Mouse (Mus musculus) mouse embryonic stem cell (cell line): Measurements from ENCODE around the gene Gm20498.
"Not testable (repeated sequence)": the region's sequence is repeated elsewhere in the genome, so short reads cannot be mapped to it uniquely, and the experiment has no call there.

Experiments
- in situ Hi-C, 2 experiments: fragments of 300-500 bp; cut with MboI; formaldehyde crosslinking; loops; 1 replicate in 1 of 2; 3 replicates in 1 of 2; pipeline ENCODE4 v1.14.3; 2019 to 2020; ENCODE audit warnings: low sequenced_read_pairs in 2 of 2, low pct_unique_long_range_greater_than_20kb in 1 of 2, mixed read lengths in 1 of 2; ENCODE audit not compliant: unreplicated experiment in 1 of 2

Gm20498 gene

DNA sequence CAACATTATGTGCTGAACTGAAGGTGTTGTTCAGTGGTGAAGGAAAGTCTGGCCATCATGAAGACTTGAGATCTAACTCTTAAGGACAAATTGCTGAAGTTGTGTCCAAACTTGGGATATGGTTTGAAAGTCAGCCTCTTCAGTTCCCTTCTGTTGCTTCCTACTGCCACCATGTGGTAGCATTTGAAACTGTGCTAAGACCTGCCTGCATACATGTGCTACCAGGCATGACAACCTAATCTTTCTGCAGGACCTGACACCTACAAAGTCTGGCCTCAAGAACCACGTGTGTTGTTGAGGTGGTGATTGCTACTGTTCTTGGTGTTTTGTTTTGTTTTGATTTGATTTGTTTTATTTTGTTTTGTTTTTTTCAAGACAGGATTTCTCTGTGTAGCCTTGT is 130.5 kb downstream of the Gm20498 start:
- in situ Hi-C loops: loop anchor here in 1 of 2 experiments (10.0 kb wide), 1 partner anchor 417 kb away; no protein-coding TSS in a partner anchor

DNA sequence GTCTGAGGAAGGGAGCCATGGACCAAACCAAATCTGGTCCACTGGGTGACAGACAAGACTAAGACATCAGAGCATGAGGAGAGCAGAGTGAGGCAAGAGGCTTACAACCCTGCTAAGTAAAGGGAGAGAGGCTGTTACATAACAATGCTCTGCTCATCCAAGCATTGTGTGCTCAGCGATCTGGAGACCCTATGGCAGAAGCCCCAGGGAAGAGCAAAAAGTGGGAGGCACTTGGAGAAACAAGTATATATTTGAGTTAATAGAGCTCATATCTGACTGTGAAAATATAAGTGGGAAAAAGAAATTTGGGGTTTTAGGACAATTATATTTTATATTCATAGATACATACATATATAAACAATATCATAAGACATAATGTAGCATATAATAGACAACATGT is 153.3 kb downstream of the Gm20498 start, which contains the start of gene Gm4787:
Gene Gm4787, minus strand, starts transcription at position 101 of the 400 bp plus-strand sequence.
- in situ Hi-C loops: not testable (repeated sequence)

DNA sequence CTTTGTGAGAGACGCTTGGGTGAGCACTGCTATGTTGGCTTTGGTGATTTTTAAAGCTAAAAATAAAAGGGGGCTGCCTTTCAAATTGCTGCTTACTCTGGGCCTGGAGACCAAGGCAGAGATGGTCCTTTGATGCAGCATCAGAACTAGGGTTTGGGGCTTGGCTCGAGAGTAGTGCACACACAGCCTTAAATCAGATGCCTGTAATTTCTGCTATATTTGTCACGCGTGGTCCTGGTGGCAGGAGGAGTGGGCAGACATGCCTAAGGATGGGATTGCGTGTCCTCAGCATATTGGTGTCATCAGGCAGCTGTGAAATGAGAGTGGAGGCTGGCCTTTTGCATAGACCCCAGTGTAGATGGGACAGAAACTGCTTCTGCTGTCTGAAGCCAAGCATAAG is 198.9 kb downstream of the Gm20498 start:
- in situ Hi-C loops: no loop called here

DNA sequence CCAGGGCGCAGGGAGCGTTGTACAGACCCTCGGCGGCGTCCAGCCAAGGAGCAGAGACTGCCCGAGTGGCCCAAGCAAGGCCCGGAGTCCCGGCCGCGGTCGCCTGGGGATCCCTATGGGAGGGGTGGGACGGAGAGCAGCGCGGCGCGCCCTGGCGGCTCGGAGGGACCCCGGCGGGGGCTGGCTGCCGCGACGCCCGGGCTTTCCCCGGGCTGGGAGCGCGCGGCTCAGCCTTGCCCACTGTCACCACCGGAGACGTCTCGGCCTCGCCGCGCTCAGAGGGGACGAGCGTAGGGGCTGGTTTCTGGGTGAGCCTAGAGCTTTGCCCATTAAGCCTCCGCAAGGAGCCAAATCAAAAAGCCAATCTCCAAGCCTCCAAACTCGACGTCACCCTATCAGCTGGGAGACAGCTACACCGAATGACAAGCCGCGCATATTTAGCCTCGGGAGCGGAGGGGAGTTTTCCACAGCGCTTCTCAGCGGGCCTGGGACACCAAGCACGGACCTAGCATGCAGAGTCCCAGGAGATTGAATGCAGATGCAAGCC is 199.8 kb downstream of the Gm20498 start, which contains the start of gene Slc8a3:
Gene Slc8a3, minus strand, starts transcription at position 306 of the 547 bp plus-strand sequence.
- in situ Hi-C loops: no loop called here

DNA sequence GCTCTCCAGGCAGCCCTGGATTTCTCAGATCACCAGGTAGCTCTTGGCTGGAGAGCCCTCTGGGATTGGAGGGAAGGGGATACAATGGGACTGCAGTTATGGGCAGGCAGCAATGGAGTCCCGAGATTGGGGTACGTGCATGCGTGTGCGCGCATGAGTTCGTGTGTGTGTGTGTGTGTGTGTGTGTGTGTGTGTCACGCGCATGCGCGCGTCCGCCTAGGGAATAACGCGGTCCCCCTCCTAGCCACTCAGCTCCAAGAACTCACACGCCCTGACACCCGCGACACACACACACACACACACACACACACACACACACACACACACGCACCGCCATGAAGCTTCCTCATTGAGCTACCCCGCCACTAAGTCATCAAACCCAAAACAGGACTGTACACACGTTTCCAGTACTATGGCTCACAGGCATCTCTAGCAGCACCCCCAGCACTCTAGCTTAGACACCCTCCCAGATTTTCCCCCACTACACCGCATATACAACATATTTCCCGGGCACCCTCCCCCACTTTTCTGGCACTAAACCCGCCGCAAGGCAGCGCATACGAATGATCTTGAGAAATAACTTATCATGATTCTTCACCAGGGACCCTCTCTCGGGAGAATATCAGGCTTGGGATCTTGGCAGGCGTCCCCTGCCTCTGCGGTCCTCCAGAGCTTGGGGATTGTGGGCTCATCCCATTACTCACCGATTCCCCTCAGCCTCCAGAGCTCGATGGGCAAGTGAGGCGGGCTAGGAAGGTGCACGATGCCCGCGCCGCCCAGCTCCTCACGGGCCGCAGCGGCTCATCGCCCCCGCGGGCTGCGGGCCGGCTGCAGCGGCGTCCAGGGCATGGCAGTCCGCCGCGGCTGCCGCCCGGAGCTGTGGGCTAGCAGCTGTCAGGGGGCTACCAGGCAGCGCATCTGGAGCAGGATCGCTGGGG is 200.5 kb downstream of the Gm20498 start:
- in situ Hi-C loops: no loop called here

DNA sequence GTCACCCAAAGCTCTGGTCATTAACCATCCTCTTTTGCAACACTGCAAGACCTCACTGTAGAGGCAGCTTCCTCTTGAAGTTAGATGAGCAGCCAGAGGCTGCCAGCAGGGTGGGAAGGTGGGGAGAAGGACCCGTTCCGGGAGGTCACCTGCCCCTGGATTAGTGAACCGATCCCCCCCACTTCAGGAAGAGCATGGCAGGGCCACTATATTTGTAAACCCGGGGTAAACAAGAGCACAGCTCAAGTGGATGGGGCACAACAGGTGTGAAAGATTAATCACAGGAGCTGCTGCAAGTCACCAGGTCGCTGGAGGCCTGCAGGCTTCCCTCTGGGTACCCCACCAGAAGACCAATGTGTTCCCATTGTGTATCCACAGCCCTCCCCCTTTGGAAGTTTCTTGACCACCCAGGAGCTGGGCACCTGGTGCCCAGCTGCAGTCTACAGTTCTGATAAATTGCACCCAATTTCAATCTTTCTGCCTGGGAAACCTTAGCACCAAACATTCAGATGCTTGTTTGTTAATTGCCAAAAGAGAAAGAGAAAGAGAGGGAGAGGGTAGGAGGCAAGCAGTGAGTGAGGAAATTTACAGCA is 201.6 kb downstream of the Gm20498 start:
- in situ Hi-C loops: no loop called here

DNA sequence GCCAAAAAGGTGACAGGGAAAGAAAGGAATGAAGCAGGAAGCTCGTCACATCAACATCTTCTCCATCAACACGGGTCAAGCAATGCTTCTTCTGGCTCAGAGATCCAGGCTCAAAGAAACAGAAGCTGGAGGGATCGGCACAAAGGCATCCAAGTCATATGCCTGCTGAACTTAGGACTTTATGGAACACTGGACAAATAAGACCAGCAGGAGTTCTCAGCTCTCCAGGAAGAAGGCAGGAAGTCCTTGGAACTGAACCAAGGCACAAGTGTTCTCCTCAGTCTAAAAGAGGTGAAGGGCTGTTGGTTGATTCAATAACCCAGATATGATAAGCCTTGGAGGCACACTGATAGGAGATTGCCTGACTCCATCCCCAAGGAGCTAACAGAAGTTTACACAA is 207.7 kb downstream of the Gm20498 start:
- in situ Hi-C loops: no loop called here

DNA sequence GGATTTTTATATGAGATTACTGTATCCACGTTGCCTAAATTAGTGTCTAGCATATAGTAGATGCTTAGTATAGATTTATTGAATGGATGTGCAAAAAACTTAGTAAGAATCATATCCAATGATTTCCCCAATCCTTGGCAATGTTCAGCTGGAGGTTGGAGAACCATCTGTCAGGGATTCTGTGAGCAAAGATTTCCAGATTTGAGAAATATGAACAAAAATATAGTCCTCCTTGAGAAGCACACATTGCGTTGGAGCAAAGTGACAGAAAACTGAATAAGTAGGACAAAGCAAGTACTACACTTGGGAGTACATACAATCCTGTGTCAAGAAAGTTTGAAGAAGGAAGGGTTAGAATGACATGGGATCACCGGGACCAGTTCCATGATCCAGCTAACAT is 208.6 kb downstream of the Gm20498 start:
- in situ Hi-C loops: no loop called here

DNA sequence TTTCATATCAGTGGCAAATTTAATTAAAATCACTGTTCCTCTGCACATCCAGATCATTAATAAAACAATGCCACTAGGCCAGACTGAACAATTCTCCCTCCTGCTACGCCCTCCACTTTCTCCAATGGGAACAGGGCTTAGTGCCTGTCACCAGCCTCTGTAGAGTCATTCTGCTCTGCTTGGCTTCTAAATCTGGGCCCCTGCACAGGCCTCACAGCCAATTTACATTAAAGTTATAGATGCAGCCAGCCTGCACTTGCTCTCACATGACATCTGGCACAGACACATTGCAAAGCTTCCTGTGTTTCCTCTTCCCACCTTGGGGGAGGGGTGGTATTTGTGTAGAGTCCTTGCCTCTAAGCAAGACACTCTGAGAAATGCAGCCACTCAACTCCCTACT is 211.7 kb downstream of the Gm20498 start:
- in situ Hi-C loops: no loop called here

DNA sequence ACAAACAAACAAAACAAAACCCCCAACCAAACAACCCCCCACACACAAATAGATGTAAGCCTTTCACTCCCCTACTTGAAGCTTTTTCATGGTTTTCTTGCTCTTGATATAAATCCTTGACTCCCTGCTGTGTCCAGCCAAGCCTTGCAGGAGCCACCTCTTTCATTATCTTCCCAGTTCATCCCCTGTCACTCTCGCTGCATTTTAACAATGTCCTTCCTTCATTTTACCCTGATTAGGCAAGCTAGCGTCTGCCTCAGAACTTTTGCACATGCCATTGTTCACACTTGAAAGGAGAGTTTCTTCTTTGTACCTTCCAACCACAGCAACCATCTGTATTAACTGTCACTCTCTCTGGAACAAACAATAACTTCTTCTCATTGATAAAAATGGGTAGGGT is 214.9 kb downstream of the Gm20498 start:
- in situ Hi-C loops: no loop called here

DNA sequence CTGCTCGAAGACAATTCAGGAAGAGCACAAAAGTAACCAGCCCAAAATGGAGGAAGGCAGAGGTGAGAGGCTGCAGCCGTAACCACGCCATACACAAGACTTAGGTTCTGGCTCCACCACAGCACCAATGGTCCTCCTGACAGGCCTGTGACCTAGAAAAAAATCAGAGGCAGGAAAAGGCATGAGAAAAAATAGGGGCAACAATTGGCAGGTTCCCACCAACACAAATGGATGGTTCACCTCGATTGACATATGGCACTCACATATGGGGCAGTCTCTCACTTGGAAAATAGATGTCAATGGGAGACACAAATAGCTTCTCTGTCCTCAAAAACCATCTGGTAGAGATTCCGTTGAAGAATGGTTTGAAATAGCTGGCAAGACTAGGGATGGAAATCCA is 216.8 kb downstream of the Gm20498 start:
- in situ Hi-C loops: no loop called here
